Mouse (Mus musculus): ENCODE measurements around the gene Sh3bgrl.
"Not testable (repeated sequence)": the region's sequence is repeated elsewhere in the genome, so short reads cannot be mapped to it uniquely, and the experiment has no call there.

Sh3bgrl gene

GRCm38 (mm10) chrX:109095245-109096242, at the start of gene Sh3bgrl:
TSS of gene Sh3bgrl (plus strand) at chrX:109095365.
- peak; percentile 7 for DNase-seq

GRCm38 (mm10) chrX:109047773-109048172, 47.4 kb upstream of the Sh3bgrl start:
- no peak for DNase-seq

DNA sequence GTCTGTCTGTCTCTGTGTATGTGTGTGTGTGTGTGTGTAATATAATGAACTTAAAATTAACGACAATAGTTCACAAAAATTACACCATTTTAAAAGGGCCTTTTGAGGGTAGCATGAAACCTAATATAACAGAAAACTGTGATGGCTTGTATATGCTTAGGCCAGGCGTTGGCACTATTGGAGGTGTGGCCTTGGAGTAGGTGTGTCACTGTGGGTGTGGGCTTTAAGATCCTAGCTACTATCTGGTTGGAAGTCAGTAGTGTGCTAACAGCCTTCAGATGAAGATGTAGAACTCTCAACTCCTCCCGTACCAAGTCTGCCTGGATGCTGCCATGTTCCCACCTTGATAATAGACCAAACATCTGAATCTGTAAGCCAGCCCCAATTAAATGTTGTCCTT, 23.4 kb upstream of the Sh3bgrl start:
- DNase-seq = no peak

DNA sequence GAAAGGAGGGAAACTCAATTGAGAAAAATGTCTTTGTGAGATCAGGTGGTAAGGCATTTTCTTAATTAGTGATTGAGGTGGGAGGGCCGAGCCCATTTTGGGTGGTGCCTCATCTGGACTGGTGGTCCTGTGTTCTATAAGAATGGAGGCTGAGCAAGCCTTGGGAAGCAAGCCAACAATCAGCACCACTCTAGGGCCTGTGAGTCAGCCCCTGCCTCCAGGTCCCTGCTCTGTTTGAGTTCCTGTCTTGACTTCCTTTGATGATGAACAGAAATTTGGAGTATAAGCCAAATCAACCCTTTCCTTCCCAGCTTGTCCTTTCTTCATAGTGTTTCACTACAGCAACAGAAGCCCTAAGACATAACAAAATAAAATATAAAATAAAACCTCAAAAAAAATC, 19.4 kb upstream of the Sh3bgrl start:
- no peak for DNase-seq

DNA sequence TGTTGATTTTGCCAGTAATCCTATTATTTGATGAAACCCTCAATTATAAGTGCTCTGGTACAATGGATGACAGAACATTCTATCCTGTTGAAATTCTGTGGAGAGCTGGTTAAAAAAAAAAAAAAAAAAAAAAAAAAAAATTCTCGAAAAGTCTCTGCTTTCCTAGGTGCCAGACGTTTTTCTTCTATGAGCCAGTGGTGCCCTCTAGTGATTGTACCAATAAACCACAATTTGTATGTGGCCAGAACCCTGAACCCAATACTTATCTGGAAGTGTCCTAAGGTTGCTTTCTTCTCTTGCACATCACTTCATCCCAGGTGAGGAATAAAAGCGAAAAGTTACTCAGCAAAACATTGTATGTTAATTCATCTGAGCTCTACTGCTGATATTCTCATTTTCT, 18.8 kb upstream of the Sh3bgrl start:
- DNase-seq = no peak

GRCm38 (mm10) chrX:109079354-109079753, 15.8 kb upstream of the Sh3bgrl start:
- DNase-seq = not testable (repeated sequence)

GRCm38 (mm10) chrX:109087073-109087472, 8.1 kb upstream of the Sh3bgrl start:
- no peak for DNase-seq

DNA sequence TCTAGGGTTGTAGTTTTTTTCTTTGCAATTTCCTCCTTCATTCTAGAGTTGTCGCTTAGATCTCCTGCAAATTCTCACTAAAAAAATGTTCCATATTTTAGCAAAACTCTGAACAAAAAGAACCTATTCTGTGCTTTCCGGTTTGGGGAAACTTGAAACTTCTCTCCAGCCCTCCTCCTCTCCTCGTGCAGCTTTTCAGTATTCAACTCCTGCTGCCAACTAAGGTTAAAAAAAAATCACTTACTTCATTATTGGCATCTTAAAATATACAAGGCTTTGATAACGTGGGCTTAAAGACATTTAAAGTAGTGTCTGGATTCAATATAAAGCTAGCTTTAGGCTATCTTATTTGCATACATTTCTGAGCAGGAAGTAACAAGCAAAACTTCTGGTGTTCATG, 365 bp upstream of the Sh3bgrl start:
- DNase-seq = no peak

DNA sequence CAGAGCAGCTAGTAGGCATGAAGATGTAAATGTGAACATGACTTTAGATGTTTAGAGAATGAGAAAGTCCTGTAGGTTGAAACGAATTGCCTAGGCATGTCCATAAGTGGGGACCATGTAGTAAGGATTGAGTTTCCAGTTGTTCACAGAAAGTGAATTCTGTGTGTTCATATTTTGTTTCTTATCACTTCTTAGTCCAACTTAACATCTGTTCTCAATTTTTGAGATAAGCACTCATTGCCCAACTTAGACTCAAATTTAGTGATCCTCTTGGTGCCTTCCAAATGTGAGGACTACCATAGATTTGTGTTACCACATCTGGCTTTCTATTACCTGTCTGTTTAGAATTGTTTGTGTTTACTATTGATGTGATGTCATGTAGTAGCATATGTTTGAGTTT, 3.3 kb downstream of the Sh3bgrl start:
- no peak for DNase-seq

GRCm38 (mm10) chrX:109100441-109100840, 5.3 kb downstream of the Sh3bgrl start:
- DNase-seq = no peak

- DNase-seq = no peak
These were observed 13.1 kb downstream of the Sh3bgrl start for GRCm38 (mm10) chrX:109108117-109108805.

GRCm38 (mm10) chrX:109112885-109113284, 17.7 kb downstream of the Sh3bgrl start:
- no peak for DNase-seq

DNA sequence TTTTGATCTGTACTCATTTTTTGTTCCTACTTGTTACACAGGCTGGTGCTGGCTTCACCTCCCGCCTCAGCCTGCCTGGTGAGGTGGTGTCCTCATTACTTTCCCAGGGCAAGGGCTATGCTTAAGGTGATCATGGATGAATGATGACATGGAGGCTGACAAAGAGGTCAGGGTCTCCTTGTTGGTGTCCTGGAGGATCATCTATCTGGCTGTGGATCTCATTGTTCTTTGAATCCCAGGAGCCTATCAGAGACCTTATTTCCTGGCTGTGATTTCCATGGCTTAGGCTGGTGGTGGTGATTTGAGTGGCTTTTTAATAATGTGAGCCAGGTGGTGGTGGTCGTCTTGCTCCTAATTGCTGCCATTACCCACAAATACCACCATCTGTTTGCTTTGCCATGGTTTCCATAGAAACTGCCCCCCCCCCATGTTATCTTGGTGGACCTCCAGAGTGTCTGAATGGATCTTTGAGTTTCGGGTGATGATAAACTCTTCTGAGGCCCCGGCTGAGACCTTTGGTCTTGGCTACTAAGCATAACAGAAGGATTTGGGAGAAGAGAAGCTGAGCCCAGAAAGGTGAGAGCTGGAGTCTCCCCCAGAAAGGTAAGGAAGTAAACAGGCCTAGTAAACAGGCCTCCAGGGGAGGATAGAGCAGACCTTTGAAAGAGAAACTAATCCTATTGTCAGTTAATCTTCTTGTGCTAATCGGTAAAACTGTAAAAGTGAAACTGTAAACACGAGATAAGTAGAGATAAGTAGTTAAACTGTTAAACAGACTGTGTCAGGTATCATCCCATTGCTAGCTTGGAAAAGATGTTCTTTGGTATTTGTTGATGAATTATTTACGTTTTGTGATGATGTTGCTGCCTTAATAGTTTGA, 18.5 kb downstream of the Sh3bgrl start:
- DNase-seq = no peak

GRCm38 (mm10) chrX:109119829-109120826, 25.0 kb downstream of the Sh3bgrl start:
- DNase-seq = no peak

DNA sequence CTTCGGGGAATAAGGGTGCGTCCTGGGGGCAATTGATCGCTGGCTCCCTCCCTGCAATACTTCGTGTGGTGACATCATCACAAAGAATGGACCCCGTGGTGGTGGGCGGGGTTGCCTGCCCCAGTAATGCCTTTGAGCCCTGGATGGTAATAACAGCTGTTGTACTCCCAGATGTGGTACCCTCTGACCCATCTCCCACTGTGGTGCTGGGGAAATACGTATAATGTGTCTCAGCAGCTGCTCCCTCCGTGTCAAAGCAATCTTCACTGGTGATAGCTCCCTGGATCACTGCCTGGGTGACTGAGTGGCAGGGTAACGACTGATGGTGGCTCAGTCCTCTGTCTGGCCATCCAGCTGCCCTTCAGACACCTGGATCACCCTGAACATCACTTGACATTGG, 26.0 kb downstream of the Sh3bgrl start:
- DNase-seq = no peak

- DNase-seq = no peak
These were observed 27.5 kb downstream of the Sh3bgrl start for GRCm38 (mm10) chrX:109122670-109123069.

GRCm38 (mm10) chrX:109123762-109124161, 28.6 kb downstream of the Sh3bgrl start:
- DNase-seq = no peak

GRCm38 (mm10) chrX:109126847-109127246, 31.7 kb downstream of the Sh3bgrl start:
- DNase-seq = no peak

GRCm38 (mm10) chrX:109127551-109128088, 32.5 kb downstream of the Sh3bgrl start:
- no peak for DNase-seq

DNA sequence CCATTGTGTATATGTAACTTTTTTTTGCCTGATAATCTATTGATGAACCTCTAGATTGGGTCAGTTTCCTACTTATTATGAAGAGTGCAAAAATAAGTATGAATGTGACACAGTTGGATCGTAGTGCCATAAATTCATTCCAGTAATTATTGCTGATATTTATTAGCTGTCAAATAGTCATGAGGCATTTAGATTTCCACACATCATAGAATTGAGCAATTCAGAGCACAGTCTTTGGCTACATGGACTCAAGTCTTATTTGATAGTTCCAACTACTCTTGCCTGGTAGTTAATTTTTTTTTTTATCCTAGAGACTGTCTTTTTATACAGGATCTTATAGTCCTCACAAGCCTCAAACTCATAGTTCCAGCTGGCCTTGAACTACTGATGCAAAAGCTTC, 34.9 kb downstream of the Sh3bgrl start:
- no peak for DNase-seq

GRCm38 (mm10) chrX:109131834-109132233, 36.7 kb downstream of the Sh3bgrl start:
- DNase-seq = no peak
